Mouse (Mus musculus): Measurements from ENCODE around the gene Tab2.

Tab2 gene

DNA sequence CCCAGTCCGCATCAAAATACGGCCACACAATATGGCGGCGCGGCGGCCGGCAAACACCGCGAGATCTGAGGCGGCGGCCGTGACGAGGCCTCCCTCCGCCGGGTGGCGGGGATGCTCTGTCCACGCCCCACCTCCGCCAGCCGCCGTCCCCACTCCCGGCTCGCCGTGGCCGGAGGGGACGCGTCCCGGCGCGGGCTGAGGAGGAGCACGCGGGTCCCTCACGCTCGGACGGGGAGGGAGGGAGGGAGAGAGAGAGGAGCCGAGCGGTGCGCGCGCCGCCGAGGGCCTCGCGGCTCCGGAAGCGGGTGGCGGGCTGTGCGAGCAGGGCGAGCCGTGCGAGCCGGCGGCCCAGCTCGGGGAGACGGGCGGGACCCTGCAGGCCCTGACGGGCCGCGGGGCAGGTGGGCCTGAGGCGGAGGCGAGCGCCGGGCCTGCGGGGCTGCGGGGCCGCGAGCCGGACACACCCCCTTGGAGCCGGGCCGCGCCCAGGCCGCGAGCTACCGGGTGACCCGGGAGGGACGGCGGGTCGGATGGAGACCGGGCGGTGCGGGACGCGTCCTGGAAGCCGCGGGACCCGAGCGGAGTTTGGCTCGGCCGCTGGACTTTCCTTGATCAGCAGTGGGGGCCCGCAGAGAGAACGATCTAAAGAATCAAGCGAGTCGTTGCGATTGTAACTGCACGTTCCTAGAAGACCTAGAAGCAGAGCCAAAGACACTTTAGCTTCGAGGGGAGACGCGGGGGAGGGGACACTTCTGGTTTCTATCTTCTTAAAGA lies at the start of gene Tab2:
TSS of gene Tab2 (minus strand) at position 3 of the 774 bp plus-strand sequence.
- DNase-seq = peak; percentile 93 to 96

DNA sequence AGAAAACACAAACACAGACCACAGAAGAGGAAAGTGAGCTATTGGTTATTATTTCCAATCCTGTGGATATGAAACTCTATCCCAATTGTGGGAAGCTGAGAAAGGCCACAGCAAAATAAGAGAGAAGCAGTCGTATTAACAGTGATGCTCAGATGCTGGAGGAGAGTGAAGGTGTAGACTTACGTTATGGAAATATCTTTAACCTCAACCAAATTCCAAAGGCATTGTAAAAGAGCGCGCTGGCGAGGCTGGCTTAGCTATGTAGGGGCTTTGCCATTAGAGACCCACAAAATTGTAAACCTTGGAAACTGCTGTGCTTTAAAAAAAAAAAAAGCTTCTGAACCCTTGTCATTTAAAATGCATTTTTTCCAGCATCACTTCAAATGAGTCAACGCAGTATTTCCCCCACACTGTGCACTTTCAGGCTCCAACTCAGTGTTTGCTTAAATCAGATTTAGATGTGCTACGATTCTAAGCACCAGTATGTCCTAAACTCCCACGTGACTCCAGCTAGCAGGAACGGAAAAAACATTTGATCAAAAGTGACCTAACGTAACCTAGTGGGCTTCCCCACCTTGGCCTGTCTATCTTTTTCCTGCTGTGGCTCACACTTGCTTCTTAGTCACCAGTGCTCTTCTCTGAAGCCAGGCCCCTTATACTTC lies 36.4 kb upstream of the Tab2 start:
- DNase-seq = no peak

DNA sequence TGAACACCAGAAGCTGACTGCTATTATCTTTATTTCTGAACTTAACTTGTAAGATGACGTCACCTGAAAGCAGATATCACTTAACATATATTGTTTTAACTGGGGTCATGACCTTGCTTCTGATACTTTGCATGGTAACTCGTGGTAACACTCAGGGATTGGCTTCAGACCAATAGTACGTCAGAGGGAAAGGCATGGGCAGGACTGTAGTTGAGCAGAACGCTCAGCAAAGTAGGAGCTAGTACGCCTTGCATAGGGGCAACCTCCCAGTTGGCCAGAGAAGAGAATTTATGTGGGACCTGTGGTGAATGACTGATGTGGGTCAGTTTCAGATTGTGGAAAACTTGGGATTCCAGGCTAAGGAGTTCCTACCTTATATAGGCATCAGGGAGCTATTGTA lies 35.6 kb upstream of the Tab2 start:
- no peak for DNase-seq

DNA sequence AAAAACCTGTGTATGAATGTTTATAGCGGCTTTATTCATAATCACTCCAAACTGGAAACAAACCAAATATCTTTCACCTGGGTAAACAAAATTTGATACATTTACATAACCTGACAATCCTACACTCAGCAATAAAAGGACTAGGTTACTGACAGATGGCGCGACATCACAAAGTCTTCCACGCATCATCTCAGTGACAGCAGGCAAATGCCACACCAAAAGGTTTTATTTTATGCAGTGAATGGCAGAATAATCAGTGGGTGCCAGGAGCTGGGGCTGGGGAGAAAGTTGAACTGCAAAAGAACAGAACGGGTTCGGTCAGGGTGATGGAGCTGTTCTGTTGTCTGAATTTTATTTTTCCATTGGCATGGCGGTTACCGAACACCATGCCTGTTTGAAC lies 31.5 kb upstream of the Tab2 start:
- no peak for DNase-seq

DNA sequence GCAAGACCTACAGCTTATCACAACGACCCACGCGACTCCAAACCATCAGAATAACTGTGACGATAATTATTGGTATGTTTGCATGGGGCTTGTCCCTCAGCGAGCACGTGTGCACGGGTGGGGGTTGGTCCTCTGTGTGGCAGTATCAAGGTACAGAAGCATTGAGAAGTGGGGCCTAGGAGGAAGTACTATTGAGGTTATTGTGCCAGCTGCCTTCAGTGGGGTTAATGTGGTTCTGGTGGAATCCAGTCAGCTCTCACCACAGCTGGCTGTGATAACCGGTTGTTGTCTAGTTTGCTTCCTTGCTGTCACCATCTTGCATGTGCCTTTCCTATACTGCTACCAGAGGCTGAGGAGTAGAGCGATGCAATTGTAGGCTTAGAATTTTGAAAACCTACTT lies 20.4 kb upstream of the Tab2 start:
- DNase-seq = no peak

DNA sequence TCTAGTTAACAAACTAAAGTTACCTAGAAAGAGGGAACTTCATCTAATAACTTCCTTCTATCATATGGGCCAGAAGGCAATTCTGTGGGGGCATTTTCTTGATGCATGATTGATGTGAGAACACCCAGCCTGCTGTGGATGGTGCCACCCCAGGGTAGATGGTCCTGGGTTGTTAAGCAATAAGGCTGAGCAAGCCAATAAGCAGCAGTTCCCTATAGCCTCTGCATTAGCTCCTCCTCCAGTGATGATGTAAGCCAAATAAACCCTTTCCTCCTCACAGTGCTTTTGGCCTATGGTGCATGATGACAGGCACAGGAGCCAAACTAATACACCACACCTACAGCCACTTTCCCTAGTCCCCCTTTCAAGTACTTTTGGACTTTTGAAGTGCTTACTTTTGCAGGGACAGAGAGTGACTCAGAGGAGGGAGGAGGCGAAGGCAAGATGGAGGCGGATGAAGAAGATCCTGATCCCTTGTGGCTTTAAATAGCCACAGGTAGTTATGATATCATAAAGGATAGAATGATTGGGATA lies 12.8 kb upstream of the Tab2 start:
- no peak for DNase-seq

DNA sequence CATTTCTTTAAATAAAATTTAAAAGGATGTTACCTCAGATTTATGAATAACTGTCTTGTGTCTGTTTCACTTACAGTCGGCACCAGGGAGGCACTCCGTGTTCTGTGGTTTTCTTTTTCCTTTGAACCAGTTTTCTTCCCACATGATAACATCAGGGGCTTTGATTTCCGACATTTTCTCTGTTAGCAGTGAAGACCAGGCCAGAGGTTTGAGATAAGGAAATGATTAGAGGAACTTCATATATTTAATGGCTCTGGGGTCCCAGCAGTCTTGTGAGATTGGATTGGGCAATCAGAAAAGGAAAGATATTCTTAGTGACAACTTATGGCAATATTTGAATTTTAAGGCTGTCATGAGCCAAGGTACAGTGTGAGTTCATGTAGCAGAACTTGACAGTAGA lies 11.1 kb upstream of the Tab2 start:
- no peak for DNase-seq

DNA sequence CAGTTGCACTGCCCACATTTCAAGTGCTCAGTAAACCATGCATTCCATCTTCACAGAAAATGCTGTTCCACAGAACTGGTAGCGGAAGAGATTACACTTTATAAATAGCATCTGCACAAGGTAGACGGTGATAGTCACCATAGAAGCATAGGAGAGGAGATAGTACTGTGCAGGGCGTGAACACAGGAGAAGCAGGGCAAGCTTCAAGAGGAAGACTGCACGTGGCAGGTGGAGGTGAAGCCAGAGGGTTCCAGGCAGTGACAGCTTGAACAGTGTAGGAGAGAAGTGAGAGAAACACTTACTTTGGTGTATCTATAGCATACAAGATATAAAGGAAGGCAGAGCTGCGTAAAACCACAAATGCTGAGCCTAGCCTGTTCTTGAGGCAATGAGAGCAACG lies 3.0 kb upstream of the Tab2 start:
- no peak for DNase-seq

DNA sequence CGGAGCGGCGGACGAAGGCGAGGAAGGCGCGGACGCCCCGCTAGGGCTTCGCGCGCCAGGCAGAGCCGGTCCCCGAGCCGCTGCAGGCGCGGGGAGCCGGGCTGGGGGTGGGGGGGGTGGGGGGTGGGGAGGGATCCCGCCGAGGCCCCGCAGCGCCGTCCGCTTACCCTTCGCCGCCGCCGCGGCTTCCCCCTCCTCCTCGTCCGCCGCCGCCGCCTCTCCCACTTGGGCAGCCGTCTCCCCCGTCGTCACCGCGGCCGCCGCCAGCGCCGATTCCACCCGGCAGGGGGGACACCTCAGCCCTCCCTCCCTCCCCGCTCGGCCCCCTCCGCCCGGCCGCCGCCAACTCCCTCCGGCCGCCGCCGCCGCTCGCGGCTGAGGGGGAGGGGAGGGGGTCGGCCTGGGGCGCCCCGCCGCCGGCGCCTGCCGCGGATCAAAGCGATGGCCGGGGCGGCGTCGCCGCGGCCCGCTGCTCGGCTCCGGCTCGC lies 352 bp downstream of the Tab2 start:
- DNase-seq = peak in 1 of 2 experiments; percentile 60

DNA sequence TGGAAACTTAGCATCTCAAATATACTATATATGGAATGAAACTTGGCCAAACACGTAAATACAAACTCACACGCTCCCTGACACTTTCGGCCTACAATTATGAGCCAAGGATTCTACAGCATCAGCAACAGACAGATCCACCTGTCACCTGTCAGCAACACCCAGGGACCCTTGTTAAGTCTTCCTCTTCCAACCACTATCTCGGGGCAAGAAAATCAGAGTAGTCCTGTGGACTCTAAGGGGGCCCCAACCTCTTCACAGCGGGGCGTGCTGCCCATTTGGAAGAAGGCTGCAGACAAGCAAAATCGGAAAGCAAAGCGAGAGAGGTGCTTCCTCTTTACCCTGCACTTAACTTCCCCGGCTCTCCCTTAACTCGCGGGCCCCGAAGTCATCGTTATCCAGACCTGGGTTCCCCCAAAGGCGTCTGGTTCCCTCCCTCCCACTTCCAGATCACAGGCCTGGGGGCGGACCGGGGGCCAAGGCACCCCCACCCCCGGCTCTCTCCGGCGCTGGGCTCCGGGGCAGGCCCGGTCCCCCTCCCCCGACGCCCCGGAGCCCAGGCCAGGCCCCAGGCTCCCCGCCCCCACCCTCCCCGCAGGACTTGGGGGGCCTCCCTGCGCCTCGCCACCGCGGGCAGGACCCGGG lies 919 bp downstream of the Tab2 start:
- DNase-seq = peak; percentile 51 to 63

DNA sequence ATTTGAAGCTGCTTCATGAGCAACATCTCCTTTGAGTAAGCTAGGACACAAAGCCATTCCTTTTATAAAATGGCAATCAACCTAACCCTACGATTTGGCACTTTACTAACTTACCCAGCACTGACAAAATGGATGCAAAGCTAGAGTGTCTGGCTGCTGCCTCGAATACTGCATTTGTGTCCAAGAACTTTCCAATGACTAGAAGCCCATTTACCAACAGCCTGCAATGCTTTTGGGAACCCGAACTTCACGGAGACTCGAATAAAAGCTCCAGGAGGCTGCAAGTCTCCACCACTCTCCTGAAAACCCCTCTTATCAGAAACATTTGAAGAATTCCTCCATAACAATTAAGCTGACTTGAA lies 1.4 kb downstream of the Tab2 start:
- DNase-seq = no peak

DNA sequence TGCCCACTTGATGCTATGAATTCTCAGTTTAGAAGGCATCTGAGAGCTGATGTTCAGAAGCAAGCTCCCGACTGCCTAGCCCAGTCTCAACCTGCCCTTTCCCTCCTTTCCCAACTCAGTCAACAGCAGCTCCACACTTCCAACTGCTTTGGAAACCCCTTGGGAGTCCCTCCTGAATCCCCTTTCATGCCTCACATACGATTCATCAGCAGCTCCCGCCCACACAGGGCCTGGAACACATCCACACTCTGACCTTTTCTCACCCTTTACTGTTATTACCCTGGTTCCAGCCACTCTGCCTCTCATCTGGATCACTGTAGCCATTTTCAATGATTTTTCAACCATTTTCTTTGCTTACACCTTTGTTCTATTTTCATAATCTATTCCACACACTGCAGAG lies 13.0 kb downstream of the Tab2 start:
- no peak for DNase-seq

DNA sequence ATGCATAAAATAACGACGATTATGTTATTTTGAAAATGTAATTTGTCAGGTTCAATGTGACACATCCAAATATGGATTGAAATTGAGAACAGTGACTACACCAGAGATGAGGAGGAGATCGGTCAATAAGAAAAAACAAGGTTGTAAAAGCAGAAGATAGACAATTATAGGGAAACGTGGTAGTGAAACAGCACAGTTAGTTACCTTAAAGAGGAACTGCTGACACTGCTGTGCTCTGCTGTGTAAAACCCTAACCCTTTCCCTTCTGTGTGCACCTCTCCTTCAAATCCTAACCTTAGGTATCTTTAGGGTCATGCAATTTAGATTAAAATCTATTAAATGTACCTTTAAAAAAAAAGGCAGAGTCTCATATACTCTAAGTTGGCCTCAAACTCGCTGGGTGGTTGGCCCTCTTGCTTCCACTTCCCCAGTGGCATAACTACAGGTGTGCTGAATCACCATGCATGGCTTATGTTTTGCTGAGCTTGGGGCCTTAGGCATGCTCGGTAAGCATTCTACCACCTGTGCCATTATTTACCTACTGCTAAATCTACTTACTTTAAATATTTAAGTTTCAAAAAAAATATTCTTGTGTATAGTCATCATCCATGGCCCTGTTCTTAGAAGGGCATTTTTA lies 19.4 kb downstream of the Tab2 start:
- DNase-seq = no peak

DNA sequence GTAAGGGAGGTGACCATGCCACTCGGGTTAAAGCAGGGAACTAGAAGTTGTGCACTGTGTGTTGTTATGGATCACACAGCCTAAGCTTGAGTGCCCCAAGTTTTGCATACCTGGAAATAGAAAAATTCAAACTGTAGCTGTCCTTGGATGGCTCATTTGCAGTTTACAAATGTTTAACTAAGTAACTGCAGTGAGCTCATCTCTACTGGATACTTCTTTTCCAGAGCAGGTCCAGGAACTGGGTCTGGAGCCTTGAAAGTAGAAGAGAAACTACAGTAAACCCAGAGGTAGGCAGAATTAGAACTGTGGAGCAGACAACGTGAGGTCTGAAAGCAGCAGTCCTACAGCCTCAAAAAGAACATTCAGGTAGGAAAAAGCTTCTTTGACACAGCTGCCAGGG lies 23.1 kb downstream of the Tab2 start:
- DNase-seq = no peak

DNA sequence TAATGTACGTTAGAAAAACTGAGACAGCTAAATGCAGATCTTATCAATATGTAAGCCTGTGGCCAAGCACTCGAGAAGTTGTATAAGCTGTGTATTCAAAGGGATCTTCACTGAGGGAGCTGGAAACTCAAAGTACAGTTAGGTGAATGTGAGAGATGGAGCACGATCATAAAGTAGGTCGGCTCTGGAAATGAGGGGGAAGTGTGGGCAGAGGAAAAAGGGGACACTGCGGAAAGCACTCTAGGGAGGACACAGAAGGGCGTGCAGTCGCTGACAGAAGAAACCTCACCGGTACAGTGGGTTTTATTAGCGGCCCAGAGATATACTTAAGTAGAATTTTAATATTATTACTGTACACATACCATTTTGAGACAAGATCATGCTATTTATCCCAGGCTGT lies 27.0 kb downstream of the Tab2 start:
- DNase-seq = no peak

DNA sequence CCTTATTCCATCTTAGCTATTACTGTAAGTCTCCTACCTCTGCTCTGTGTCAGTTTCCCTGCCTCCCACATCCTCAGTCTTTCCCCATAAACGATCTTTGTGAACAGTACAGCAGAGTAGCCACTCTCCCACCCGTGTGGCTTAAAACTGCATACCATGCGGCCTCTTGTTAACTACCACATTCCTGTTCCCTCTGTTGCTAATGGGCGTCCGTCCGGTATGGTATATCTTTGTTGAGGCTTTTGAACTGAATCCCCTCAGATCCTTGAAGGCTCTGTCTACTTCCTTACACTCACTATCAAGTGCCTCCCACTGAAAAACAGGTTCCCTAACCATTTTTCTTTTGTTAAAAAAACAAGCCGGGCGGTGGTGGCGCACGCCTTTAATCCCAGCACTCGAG lies 30.5 kb downstream of the Tab2 start:
- no peak for DNase-seq

DNA sequence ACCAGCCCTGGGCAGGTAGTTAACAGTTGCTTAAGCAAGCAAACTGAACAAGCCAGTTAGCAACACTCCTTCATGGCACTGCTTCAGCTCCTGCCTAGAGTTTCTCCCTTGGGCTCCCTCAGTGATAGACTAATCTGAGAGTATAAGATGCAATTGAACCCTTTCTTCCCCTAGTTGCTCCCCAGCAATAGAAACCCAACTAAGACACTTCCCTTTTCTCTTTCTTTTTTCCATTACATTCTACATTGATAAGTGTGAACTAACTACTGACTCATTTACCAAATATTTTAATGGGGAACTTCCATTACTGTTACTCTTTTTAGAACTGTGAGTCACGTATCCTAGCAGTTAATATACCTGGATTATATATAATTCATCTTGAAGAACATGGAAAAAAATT lies 32.6 kb downstream of the Tab2 start:
- no peak for DNase-seq

DNA sequence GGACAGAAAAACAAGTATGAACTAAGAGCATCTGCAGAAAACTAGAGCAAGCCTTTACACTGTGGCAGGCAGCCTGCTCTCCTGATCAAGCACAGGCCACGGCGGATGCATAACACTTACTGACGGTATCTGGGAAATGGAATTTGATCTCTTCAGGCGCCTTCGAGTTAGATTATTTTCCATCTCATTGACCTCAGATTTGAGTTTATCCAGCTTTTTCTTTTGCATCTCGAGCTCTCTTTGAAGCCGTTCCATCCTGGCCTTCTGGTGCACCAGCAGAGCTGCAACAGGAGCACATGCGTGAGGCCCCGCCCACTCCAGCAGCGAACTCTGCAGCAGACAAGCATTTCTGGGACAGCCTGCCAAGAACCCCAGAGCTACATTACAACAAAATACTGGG lies 44.8 kb downstream of the Tab2 start:
- peak; percentile 22 to 42 for DNase-seq

DNA sequence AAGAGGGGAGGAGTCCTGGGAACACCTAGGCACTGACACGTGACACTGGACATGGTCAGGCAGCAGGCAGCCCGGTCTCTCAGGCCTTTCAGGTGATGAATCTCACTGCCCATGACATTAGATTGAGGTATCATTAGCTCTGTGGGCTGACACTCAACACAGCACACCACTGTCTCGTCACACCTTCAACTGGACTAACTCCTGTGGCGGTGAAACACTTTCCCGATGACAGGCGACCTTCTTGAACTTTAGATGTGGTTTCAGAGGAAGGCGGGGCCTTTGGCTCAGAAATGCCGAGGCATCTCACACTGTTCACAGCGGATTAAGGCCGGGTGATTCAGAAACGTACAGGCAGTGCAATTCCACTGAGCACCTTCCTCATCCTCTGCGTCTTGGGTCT lies 48.9 kb downstream of the Tab2 start:
- no peak for DNase-seq

DNA sequence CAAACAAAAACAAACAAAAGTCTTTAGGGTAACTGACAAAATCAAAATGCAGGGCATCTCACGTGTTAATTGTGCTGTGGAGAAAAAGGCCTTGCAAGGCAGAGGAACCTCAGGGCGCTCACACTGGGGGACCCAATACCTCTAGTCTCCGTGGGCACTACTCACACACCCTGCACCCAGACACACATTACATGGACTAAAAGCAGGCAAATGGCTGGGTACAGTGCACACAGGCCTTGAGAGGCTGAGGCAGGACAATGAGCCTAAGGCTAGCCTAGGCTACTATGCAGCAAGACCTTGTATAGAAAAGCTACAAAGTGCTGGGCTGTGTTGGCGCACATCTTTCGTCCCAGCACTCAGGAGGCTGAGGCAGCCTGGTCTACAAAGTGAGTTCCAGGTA lies 51.9 kb downstream of the Tab2 start:
- DNase-seq = no peak

DNA sequence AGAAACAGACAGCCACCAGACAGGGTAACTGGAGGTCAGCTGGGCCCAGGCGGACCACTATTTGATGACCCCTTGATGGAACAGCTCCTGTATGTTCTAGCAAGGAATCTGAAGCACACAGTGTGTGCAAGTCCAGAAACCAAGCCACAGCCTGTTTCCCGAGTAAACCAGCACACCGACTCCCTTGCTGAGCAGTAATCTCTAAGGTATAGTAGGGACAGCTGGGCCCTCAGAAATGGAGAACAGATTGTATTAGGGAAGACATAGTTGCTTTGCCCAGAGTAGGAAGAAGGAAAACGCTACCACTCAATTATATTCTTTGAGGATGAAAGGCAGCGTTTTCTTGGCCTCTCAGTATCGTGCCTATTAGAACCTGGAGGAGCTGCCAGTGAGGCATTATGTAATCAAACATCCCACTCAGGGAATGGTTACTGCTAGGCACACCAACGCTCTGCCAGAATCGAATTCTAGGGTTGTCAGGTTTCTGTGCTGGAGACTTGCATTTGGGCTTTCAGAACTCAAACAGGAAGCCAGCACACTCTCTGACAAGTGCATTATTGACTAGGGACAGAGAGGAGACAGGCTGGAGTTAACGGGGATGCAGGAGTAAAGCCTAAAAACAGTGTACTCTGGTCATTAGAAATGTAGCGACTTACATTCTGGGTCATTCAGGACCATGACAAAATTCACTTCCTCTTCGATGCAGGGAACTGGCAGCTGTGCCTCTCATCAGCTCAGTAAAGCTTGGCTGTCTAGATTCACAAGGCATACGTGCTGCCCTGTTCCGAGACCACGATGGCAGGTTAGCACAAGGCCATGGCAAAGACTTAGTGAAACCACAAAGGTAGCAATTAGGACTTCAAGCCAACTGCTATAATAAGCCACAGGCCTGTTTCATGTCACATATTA lies 55.1 kb downstream of the Tab2 start:
- DNase-seq = no peak

DNA sequence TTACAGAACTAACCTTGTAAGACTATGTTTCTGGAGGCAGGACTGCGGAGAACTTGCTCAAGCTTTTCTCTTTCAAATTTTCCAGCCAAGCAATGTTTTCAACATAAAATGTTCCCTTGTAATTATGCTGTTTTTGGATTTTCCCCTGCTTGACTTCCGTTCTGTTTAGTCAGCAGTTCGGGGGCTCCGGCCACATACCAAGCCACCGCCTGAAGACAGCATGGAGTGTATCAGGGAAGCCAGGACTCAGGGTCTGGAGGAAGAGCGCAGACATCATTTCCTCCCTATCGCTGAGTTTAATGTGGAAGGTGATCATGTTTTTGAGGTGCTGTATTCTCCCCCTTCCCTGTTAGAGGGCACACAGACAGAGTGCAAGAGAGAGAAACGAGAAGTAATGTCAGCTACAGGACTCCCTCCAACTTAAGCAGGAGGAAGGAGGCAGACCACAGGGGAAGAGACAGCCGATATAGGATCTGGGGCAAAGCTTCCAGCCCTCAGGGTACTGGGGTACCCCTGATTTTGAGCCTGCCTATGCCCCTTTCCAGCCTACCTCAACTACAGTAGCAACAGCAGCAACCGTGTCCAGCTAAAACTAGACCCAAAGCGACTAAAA lies 67.7 kb downstream of the Tab2 start:
- DNase-seq = peak in 1 of 2 experiments; percentile 39

Measured in kidney, postnatal 4 days (tissue).